ENCODE assay signal across 9 mouse cellular contexts in the genomic region with DNA sequence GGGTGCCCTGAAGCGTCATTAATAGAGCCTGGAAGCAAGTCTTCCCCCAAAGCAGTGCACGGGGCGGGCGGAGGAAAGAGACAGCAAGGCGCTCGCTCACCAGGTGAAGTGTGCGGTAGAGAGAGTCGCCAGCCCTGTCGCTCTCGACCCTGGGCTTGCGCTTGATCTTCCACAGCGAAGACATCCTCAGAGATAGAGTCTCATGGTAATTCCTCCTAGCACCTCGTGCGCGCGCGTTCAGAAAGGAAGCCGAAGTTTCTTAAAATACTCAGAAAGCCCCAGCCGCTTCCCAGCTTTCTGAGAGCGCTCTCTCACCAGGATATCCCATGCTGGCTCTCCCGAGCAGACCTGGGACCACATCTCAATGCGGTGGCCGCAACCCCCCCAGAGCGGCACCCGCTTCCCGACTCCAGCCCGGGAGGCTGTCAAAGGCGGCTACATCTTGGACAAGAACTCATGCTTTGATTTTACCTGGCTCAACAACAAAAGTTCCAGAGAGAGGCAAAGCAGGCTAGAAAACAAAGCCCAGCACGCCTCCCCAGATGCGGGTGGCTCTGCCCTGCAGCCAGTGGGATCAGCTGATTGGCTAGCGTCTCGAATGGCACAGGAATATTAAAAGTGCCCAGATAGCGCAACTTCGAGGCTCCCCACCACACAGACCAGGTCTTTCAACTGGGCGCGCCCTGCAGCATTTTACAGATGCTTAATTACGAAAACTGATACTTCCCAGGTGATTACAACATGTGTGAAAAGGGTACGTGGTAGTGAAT.
DNase-seq lines count a peak whose midpoint lies in the region; ATAC-seq and TF ChIP-seq lines count a peak whose summit lies in the region.
"Had no signal": no experiment of that assay in that cellular context is flagged by ENCODE, and none has a peak within 500 bp of the region (broad histone marks: within the 10 kb centered on the region; RNA-seq: fewer than 3 reads in every experiment).

No protein-coding gene starts in this region.

- TF ChIP-seq POLR2A in ES-Bruce4 (IDR thresholded peaks at IDR 0.05; ENCODE audit: insufficient read depth, low read length) = no peak
- no peak for TF ChIP-seq POLR2A in cerebellum, adult 2 months (IDR thresholded peaks at IDR 0.05; ENCODE audit: borderline replicate concordance, insufficient read depth, low read length)

- peak overlapping the region; percentile 66 for H3K4me2 ChIP-seq in forebrain, embryonic 15.5 days (replicated peaks)
- peak overlapping the region; percentile 83 for H3K4me2 ChIP-seq in limb, embryonic 11.5 days (ENCODE audit: low read depth, severe bottlenecking)

- H3K4me1 ChIP-seq in heart, embryonic 10.5 days = peaks cover 35% of the 10 kb centered on the region
- peaks cover 3% of the 10 kb centered on the region for H3K4me1 ChIP-seq in ES-Bruce4 (ENCODE audit: control insufficient read depth, insufficient read depth, low read length)
- H3K4me1 ChIP-seq in forebrain, embryonic 15.5 days = peaks cover 28% of the 10 kb centered on the region
- H3K4me1 ChIP-seq in limb, embryonic 11.5 days (ENCODE audit: control insufficient read depth, insufficient read depth, low read length) = peaks cover 7% of the 10 kb centered on the region; the same call in 1 of the 2 replicates
- H3K4me1 ChIP-seq in cerebellum, adult 2 months (ENCODE audit: control insufficient read depth, insufficient read depth, low read length) = peaks cover 10% of the 10 kb centered on the region

- H3K36me3 ChIP-seq in heart, embryonic 10.5 days = peaks cover 18% of the 10 kb centered on the region
- no peaks in the 10 kb centered on the region for H3K36me3 ChIP-seq in ES-Bruce4 (ENCODE audit: control insufficient read depth, insufficient read depth, low read length, poor library complexity, severe bottlenecking)
- H3K36me3 ChIP-seq in forebrain, embryonic 15.5 days = 0 out of 2 replicates have a peak, but pooled peaks cover 2% of the 10 kb centered on the region
- 0 out of 2 replicates have a peak, but pooled peaks cover 2% of the 10 kb centered on the region for H3K36me3 ChIP-seq in limb, embryonic 11.5 days (ENCODE audit: control insufficient read depth, insufficient read depth, low read length)

- no peaks in the 10 kb centered on the region for H3K9me3 ChIP-seq in heart, embryonic 10.5 days
- H3K9me3 ChIP-seq in ES-Bruce4 (replicated peaks; ENCODE audit: control insufficient read depth, insufficient read depth, low read length, poor library complexity, severe bottlenecking) = no peaks in the 10 kb centered on the region
- no peaks in the 10 kb centered on the region for H3K9me3 ChIP-seq in forebrain, embryonic 15.5 days
- no peaks in the 10 kb centered on the region for H3K9me3 ChIP-seq in limb, embryonic 11.5 days (ENCODE audit: control insufficient read depth, low read length)

- 0 out of 2 replicates have a peak, but pooled peaks have one; percentile 36 for ATAC-seq in forebrain, embryonic 15.5 days (replicated peaks)
- peak; percentile 69 for ATAC-seq in limb, embryonic 11.5 days (ENCODE audit: insufficient number of reproducible peaks, low FRiP score, low TSS enrichment, low read depth)

- H3K27me3 ChIP-seq in heart, embryonic 10.5 days (ENCODE audit: insufficient read depth, poor library complexity, severe bottlenecking) = no peaks in the 10 kb centered on the region
- H3K27me3 ChIP-seq in ES-Bruce4 (ENCODE audit: control insufficient read depth, insufficient read depth, low read length, poor library complexity, severe bottlenecking) = no peaks in the 10 kb centered on the region
- H3K27me3 ChIP-seq in forebrain, embryonic 15.5 days = no peaks in the 10 kb centered on the region; the same call in 1 of the 2 replicates
- no peaks in the 10 kb centered on the region for H3K27me3 ChIP-seq in limb, embryonic 11.5 days (ENCODE audit: control insufficient read depth, insufficient read depth, low read length)
- no peaks in the 10 kb centered on the region for H3K27me3 ChIP-seq in cerebellum, adult 2 months (ENCODE audit: control insufficient read depth, insufficient read depth, low read length)
- H3K27me3 ChIP-seq: CH12.LX had no signal

- 3% methylated on average over 38 of the region's 38 CpGs for WGBS in heart, embryonic 10.5 days
- WGBS in forebrain, embryonic 15.5 days = 2% methylated on average over 38 of the region's 38 CpGs
- 1% methylated on average over 38 of the region's 38 CpGs for WGBS in limb, embryonic 11.5 days
- 44% methylated on average over 38 of the region's 38 CpGs for WGBS in cerebellum, adult 2 months

- peak overlapping the region; percentile 65 for H3K4me3 ChIP-seq in heart, embryonic 10.5 days
- peak overlapping the region; percentile 2; the same call in 1 of the 2 replicates for H3K4me3 ChIP-seq in ES-Bruce4 (ENCODE audit: low read depth, low read length)
- H3K4me3 ChIP-seq in forebrain, embryonic 15.5 days = peak overlapping the region; percentile 35
- H3K4me3 ChIP-seq in limb, embryonic 11.5 days (ENCODE audit: low read depth, low read length) = peak overlapping the region; percentile 27
- no peak overlapping the region for H3K4me3 ChIP-seq in cerebellum, adult 2 months (replicated peaks; ENCODE audit: insufficient read depth, low read depth, low read length)

- H3K27ac ChIP-seq in heart, embryonic 10.5 days = peak overlapping the region; percentile 75
- H3K27ac ChIP-seq in ES-Bruce4 (ENCODE audit: insufficient read depth, low read length) = no peak overlapping the region
- no peak overlapping the region; the same call in 1 of the 2 replicates for H3K27ac ChIP-seq in forebrain, embryonic 15.5 days (replicated peaks)
- no peak overlapping the region for H3K27ac ChIP-seq in limb, embryonic 11.5 days (replicated peaks; ENCODE audit: low read depth, low read length)
- no peak overlapping the region for H3K27ac ChIP-seq in cerebellum, adult 2 months (ENCODE audit: insufficient read depth, low read length)

- no peak for DNase-seq in heart, embryonic 10.5 days (ENCODE audit: low spot score)
- DNase-seq in heart, adult 8-10 months (ENCODE audit: low spot score) = no peak
- peak; percentile 70 for DNase-seq in limb, embryonic 11.5 days (ENCODE audit: low spot score)
- peak; percentile 49 for DNase-seq in retina, embryonic 14.5 days (ENCODE audit: low spot score)
- no peak for DNase-seq in cerebellum, adult 2 months
- DNase-seq in layer of hippocampus, adult 18-20 months (ENCODE audit: low spot score in 2 of 2) = no peak

- TF ChIP-seq CTCF in ES-Bruce4 (IDR thresholded peaks at IDR 0.05; ENCODE audit: low read depth, low read length) = no peak
- no peak for TF ChIP-seq CTCF in cerebellum, adult 2 months (IDR thresholded peaks at IDR 0.05; ENCODE audit: borderline replicate concordance, insufficient read depth, low read depth, low read length)

- peak overlapping the region; percentile 38 for H3K9ac ChIP-seq in ES-Bruce4 (ENCODE audit: low read depth, poor library complexity, severe bottlenecking)
- peak overlapping the region; percentile 36 for H3K9ac ChIP-seq in forebrain, embryonic 15.5 days (replicated peaks)
- H3K9ac ChIP-seq in limb, embryonic 11.5 days (ENCODE audit: low read length) = peak overlapping the region; percentile 41; the same call in 1 of the 2 replicates

- no peak for TF ChIP-seq EP300 in ES-Bruce4 (IDR thresholded peaks at IDR 0.05; ENCODE audit: insufficient read depth, low read depth, low read length)

Comparison
In these comparisons a context has a peak if more than half of its experiments do, and no peak if none do; other contexts are left out.
1. DNase-seq: peak in limb, embryonic 11.5 days (single experiment) and retina, embryonic 14.5 days (single experiment); none in heart, embryonic 10.5 days (single experiment), heart, adult 8-10 months (single experiment), cerebellum, adult 2 months (0 of 2) and layer of hippocampus, adult 18-20 months (0 of 2).
2. Peak in every context shown above with its lines, with median percentiles within 50 percentile points of each other: H3K9ac ChIP-seq.